ENCODE assay signal across 15 mouse cellular contexts in genomic region chr6:109730026-109730425, GRCm38 (mm10).
"Had no signal": no experiment of that assay in that cellular context is flagged by ENCODE, and none has a peak within 500 bp of the region (broad histone marks: within the 10 kb centered on the region; RNA-seq: fewer than 3 reads in every experiment).

No protein-coding gene starts in this region.

- H3K27ac ChIP-seq: hindbrain, postnatal 0 days; kidney, postnatal 0 days; limb, embryonic 10.5 days; liver, embryonic 15.5 days; midbrain, embryonic 13.5 days; neural tube, embryonic 15.5 days; stomach, postnatal 0 days had no signal

- H3K4me3 ChIP-seq: limb, embryonic 10.5 days; liver, embryonic 15.5 days; midbrain, embryonic 13.5 days; myocyte; neural tube, embryonic 15.5 days had no signal

- DNase-seq: kidney, adult 11 months; kidney, adult 9 months; kidney, postnatal 36 days; lung, adult 2 months; lung, postnatal 36 days; thymus, adult 18-20 months; thymus, postnatal 25 days had no signal
